Mouse (Mus musculus): ENCODE data around the gene Tmem223. TPM values are rescaled to one million over a fixed set of nuclear protein-coding genes. Genes with fewer than 3 reads are reported as not detected.

Gene Tmem223
- polyA plus RNA-seq, 1 experiment from 2014 or later: 202 TPM

DNA sequence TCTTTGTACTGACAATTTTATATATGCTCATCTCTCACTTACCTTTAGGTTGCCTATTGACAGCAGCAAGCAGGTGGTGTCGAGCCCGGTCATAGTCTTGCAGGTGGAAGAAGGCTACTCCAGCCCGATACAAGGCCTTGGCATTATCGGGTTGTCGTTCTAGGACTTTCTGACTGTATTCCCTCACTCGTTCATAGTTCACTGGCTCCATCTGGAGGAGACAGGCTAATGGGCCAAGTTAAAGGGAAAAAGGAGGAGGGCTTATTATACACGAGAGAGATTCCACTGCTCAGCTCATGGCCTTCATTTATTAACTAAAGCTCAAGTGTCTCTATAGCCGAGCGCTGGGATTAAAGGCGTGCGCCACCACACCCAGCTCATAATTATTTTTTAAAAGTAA lies 45.0 kb downstream of the Tmem223 start:
- Histone ChIP-seq H3K27ac (no peak overlapping the region), H3K4me3 (no peak overlapping the region), H3K27me3 (no peaks in the 10 kb centered on the region), H3K4me2 (replicated peaks) (no peak overlapping the region), H3K9ac (0 out of 2 replicates have a peak overlapping the region, but pooled peaks have one; percentile 10), H3K36me3 (peaks cover 42% of the 10 kb centered on the region), H3K9me3 (no peaks in the 10 kb centered on the region), H3K4me1 (peaks cover 19% of the 10 kb centered on the region)
- no peak for ATAC-seq (ENCODE audit: insufficient number of reproducible peaks, insufficient read depth, low FRiP score, low TSS enrichment)
- WGBS: 83% methylated on average over 11 of the region's 11 CpGs

DNA sequence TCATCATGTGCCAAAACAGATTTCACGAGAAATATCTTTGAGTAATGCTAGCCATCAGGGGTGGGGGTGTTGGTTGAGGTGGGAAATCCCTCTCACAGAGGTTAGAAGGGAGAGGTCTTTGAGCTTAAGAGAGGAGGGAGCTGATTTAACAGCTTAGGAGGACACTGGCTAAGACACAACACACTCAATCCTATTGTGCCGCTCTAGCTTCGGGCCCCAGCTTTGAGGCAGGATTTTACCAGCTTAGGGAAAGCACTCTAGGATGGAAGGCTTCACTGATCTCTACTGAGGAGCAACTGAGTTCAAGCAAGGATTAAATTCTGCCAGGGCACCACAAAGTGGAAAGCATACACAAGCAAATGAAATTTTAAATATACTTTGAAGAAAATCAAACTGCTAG lies 46.2 kb downstream of the Tmem223 start:
- peak overlapping the region; percentile 46 for H3K9ac ChIP-seq
- 79% methylated on average over 3 of the region's 3 CpGs for WGBS
- H3K4me1 ChIP-seq: peaks cover 22% of the 10 kb centered on the region
- H3K4me2 ChIP-seq (replicated peaks): peak overlapping the region; percentile 81
- H3K9me3 ChIP-seq: no peaks in the 10 kb centered on the region
- peak overlapping the region; percentile 3; the same call in 1 of the 2 replicates for H3K4me3 ChIP-seq
- no peaks in the 10 kb centered on the region for H3K27me3 ChIP-seq
- no peak overlapping the region for H3K27ac ChIP-seq
- ATAC-seq (ENCODE audit: insufficient number of reproducible peaks, insufficient read depth, low FRiP score, low TSS enrichment): no peak
- peaks cover 34% of the 10 kb centered on the region for H3K36me3 ChIP-seq

DNA sequence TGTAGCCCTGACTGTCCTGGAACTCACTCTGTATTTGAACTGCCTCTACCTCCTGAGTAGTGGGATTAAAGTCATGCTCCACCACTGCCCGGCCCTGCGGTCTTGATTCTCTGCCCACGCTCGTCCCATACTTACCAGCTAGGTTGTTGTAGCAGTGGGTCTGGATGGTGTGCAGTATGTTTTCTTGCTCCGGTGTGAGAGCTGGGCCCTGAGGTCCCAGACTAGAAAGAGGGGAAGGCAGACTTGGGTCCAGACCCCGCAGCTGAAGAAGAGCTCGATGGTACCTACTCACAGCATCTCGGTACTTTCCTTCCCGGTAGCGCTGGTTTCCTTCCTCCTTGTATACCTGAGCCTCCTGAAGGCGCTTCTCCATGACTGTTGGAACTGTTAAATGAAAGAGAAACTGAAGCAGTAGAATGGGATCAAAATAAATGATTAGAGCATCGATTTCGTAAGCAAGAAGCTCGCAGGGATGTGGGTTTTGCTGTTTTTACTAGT lies 47.6 kb downstream of the Tmem223 start:
- peaks cover 36% of the 10 kb centered on the region for H3K4me1 ChIP-seq
- no peak for ATAC-seq (ENCODE audit: insufficient number of reproducible peaks, insufficient read depth, low FRiP score, low TSS enrichment)

DNA sequence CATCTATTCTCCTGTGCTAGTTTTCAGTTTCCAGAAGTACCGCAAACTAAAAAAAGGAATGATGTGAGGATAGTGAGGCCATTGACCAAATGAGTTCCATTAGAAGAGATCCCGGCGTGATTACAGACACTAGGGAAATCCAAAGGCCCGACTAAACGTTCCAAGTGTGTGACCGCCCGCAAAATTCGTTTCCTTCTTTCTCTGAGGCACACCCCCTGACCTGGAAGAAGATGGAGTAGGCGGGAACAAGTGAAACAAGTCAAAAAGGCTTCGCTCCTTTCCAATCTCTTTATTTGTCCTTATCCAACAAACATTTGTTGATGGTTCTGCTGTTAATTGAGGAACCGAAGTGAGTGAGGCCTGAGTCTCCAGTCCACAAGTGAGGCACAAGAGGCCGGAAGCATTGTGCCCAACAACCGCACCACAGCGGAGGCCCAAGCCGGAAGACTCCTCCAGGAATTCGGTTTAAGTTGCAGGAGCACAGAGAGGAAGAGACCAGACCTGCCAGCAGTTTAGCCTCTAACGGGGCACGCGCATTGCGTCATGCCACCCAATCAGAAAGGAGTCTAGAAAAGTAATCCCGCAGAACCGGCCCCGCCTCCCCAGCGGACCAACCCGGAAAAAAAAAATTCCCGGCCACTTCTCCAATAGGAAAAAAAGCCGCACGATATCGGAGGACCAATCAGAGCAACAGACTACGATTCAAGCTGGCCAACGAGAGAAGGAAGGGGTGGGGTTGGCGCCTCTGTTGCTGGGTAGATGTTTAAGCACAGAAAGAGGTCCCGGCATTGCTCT lies 48.2 kb downstream of the Tmem223 start, which contains the start of gene Ttc9c:
Gene Ttc9c, minus strand, starts transcription at position 533 of the 795 bp plus-strand sequence.
- Histone ChIP-seq H3K36me3 (peaks cover 29% of the 10 kb centered on the region), H3K4me1 (peaks cover 36% of the 10 kb centered on the region)
- under 1% methylated on average over 33 of the region's 33 CpGs for WGBS

More for the DNA sequence above, 47.6 kb downstream of the Tmem223 start:
- H3K9me3 ChIP-seq: no peaks in the 10 kb centered on the region
- no peaks in the 10 kb centered on the region for H3K27me3 ChIP-seq
- peak overlapping the region; percentile 81 for H3K4me2 ChIP-seq (replicated peaks)
- peak overlapping the region; percentile 100 for H3K27ac ChIP-seq
- peaks cover 29% of the 10 kb centered on the region for H3K36me3 ChIP-seq
- H3K4me3 ChIP-seq: peak overlapping the region; percentile 76
- 30% methylated on average over 14 of the region's 14 CpGs for WGBS
- peak overlapping the region; percentile 78 for H3K9ac ChIP-seq

DNA sequence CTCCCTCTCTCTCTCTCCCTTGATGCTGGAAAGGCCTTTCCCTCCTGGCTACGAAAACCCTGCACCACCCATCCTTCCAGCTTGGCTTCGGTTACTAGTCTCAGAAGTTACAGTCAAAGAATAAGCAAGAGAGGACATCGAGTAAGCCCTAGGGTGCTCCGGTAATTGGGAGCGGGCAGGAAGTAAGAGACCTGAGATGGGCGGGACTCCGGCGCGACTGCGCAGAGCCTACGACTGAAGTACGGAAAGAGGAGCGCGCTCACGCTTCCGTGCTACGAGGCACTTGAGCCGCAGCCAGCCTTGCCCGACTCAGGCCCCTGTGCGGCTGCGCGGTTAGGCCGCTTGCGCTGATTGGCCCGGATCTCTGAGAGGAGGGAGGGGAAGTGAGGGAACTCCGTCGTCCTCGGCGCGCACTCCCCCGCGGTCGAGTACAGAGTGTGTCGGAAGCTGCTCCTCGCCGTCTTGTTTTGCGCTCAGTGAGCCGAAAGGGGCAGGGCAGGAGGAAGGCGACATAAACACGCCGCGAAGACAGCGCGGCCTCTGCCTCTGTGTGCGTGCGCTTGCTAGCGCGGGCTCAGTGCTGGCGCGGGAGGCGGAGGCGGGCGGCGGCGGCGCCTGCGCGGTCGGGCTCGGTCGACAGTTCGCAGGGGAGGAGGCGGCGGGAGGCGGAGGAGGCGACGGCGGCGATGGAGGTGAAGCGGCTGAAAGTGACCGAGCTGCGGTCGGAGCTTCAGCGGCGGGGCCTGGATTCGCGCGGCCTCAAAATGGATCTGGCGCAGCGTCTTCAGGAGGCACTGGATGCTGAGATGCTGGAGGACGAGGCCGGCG lies 49.0 kb downstream of the Tmem223 start, which contains the start of gene Hnrnpul2:
Gene Hnrnpul2, plus strand, starts transcription at position 415 of the 828 bp plus-strand sequence.
- H3K27me3 ChIP-seq: no peaks in the 10 kb centered on the region
- WGBS: 0% methylated on average over 82 of the region's 83 CpGs
- peak within 1 kb of the TSS; percentile 86 for H3K4me2 ChIP-seq (replicated peaks)
- peaks cover 31% of the 10 kb centered on the region for H3K36me3 ChIP-seq
- H3K9ac ChIP-seq: peak within 1 kb of the TSS; percentile 99
- H3K4me1 ChIP-seq: peaks cover 36% of the 10 kb centered on the region
- no peaks in the 10 kb centered on the region for H3K9me3 ChIP-seq
- H3K27ac ChIP-seq: peak within 1 kb of the TSS; percentile 100
- peak; percentile 97 for ATAC-seq (ENCODE audit: insufficient number of reproducible peaks, insufficient read depth, low FRiP score, low TSS enrichment)
- H3K4me3 ChIP-seq: peak within 1 kb of the TSS; percentile 76

More for the DNA sequence above, 48.2 kb downstream of the Tmem223 start, which contains the start of gene Ttc9c:
- peak; percentile 90 for ATAC-seq (ENCODE audit: insufficient number of reproducible peaks, insufficient read depth, low FRiP score, low TSS enrichment)
- Histone ChIP-seq H3K4me3 (peak within 1 kb of the TSS; percentile 76), H3K27me3 (no peaks in the 10 kb centered on the region), H3K27ac (peak within 1 kb of the TSS; percentile 100), H3K9ac (peak within 1 kb of the TSS; percentile 99), H3K4me2 (replicated peaks) (peak within 1 kb of the TSS; percentile 86), H3K9me3 (no peaks in the 10 kb centered on the region)

DNA sequence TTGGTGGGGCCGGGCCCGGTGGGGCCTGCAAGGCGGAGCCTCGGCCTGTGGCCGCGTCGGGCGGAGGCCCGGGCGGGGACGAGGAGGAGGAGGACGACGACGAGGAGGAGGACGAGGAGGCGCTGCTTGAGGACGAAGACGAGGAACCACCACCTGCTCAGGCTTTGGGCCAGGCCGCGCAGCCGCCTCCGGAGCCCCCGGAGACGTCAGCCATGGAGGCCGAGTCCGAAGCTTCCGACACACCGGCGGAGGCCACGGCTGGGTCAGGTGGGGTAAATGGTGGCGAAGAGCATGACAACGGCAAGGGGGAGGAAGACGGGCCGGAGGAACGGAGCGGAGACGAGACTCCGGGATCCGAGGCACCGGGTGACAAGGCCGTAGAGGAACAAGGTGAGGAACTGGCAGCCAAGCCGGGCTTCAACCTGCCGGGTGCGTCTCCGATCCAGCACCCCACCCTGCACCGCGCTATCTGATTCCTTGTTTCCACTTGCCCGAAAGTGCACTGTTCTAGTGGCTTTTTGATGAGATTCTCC lies 49.7 kb downstream of the Tmem223 start:
- H3K4me2 ChIP-seq (replicated peaks): peak overlapping the region; percentile 86
- no peaks in the 10 kb centered on the region for H3K9me3 ChIP-seq
- H3K4me3 ChIP-seq: peak overlapping the region; percentile 76
- H3K36me3 ChIP-seq: peaks cover 33% of the 10 kb centered on the region
- peak overlapping the region; percentile 99 for H3K9ac ChIP-seq
- under 1% methylated on average over 47 of the region's 48 CpGs for WGBS
- H3K27ac ChIP-seq: peak overlapping the region; percentile 100
- peaks cover 36% of the 10 kb centered on the region for H3K4me1 ChIP-seq
- ATAC-seq (ENCODE audit: insufficient number of reproducible peaks, insufficient read depth, low FRiP score, low TSS enrichment): peak; percentile 2; the same call in 1 of the 2 replicates
- H3K27me3 ChIP-seq: no peaks in the 10 kb centered on the region

DNA sequence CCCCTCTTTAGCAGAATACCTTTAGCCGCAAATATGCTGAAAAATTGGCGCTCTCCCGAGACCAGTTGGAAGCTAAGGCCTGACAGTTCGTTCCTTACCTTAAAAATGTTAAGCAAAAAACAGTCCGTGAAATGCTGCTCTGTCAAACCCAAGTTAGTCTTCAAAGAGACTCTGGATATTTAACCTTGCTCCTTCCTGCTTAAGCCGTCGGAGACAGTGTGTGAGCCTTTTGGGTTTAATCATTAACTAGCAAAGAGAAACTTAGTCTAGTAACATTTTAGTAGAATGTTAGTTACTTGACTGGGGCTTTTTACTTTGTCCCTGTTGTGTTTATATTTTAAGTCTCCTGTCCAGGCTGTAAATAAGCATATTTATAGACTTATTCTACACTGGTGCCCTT lies 50.4 kb downstream of the Tmem223 start:
- Histone ChIP-seq H3K9ac (peak overlapping the region; percentile 99), H3K9me3 (no peaks in the 10 kb centered on the region), H3K4me1 (peaks cover 36% of the 10 kb centered on the region), H3K4me3 (peak overlapping the region; percentile 76), H3K4me2 (replicated peaks) (peak overlapping the region; percentile 86), H3K36me3 (peaks cover 34% of the 10 kb centered on the region), H3K27ac (peak overlapping the region; percentile 100), H3K27me3 (no peaks in the 10 kb centered on the region)
- no peak for ATAC-seq (ENCODE audit: insufficient number of reproducible peaks, insufficient read depth, low FRiP score, low TSS enrichment)
- WGBS: 2% methylated on average over 7 of the region's 7 CpGs

Small RNAs within 50 kb of the gene (microRNA-seq; reads per million reads assigned to microRNA genes)
- gene Mir6992: not detected

Other genes with a start within 250 kb of the Tmem223 start
- gene Slc22a8, start 179.7 kb upstream of the Tmem223 start, polyA plus RNA-seq (2016; fragmentation: Nextera tagmentation; extraction: Ambion mirVana): 0.08 and 0.10 TPM in 2 replicates
- 0.87 and 1.3 TPM in 2 replicates for gene Slc22a6, start 153.0 kb upstream of the Tmem223 start, polyA plus RNA-seq (2016; fragmentation: Nextera tagmentation; extraction: Ambion mirVana)
- 0.63 and 0.69 TPM in 2 replicates for gene Chrm1, start 107.2 kb upstream of the Tmem223 start, polyA plus RNA-seq (2016; fragmentation: Nextera tagmentation; extraction: Ambion mirVana)
- gene Slc3a2, start 47.6 kb upstream of the Tmem223 start, polyA plus RNA-seq (2016; fragmentation: Nextera tagmentation; extraction: Ambion mirVana): 119 and 122 TPM in 2 replicates
- gene Wdr74, start 35.2 kb upstream of the Tmem223 start, polyA plus RNA-seq (2016; fragmentation: Nextera tagmentation; extraction: Ambion mirVana): 88.5 and 98.3 TPM in 2 replicates
- gene 1700092M07Rik, start 30.3 kb upstream of the Tmem223 start, polyA plus RNA-seq (2016; fragmentation: Nextera tagmentation; extraction: Ambion mirVana): 2.6 and 2.7 TPM in 2 replicates
- gene Stx5a, start 29.6 kb upstream of the Tmem223 start, polyA plus RNA-seq (2016; fragmentation: Nextera tagmentation; extraction: Ambion mirVana): 165 and 172 TPM in 2 replicates
- gene Nxf1, start 13.9 kb upstream of the Tmem223 start, polyA plus RNA-seq (2016; fragmentation: Nextera tagmentation; extraction: Ambion mirVana): 218 and 221 TPM in 2 replicates
- gene Tmem179b, start 3.5 kb downstream of the Tmem223 start, polyA plus RNA-seq (2016; fragmentation: Nextera tagmentation; extraction: Ambion mirVana): 48.4 and 54.1 TPM in 2 replicates
- 39.9 and 40.4 TPM in 2 replicates for gene Taf6l, start 15.4 kb downstream of the Tmem223 start, polyA plus RNA-seq (2016; fragmentation: Nextera tagmentation; extraction: Ambion mirVana)
- 166 and 170 TPM in 2 replicates for gene Polr2g, start 27.6 kb downstream of the Tmem223 start, polyA plus RNA-seq (2016; fragmentation: Nextera tagmentation; extraction: Ambion mirVana)
- 6.5 and 7.2 TPM in 2 replicates for gene Zbtb3, start 31.6 kb downstream of the Tmem223 start, polyA plus RNA-seq (2016; fragmentation: Nextera tagmentation; extraction: Ambion mirVana)
- 71.3 and 71.7 TPM in 2 replicates for gene Ttc9c, start 48.3 kb downstream of the Tmem223 start, polyA plus RNA-seq (2016; fragmentation: Nextera tagmentation; extraction: Ambion mirVana)
- 6.2 TPM in 2 replicates for gene Hnrnpul2, start 49.0 kb downstream of the Tmem223 start, polyA plus RNA-seq (2016; fragmentation: Nextera tagmentation; extraction: Ambion mirVana)
- gene AC129217.1, start 58.8 kb downstream of the Tmem223 start, polyA plus RNA-seq (2016; fragmentation: Nextera tagmentation; extraction: Ambion mirVana): not detected in 2 replicates
- 43.0 and 47.5 TPM in 2 replicates for gene Bscl2, start 66.5 kb downstream of the Tmem223 start, polyA plus RNA-seq (2016; fragmentation: Nextera tagmentation; extraction: Ambion mirVana)
- gene Gng3, start 68.2 kb downstream of the Tmem223 start, polyA plus RNA-seq (2016; fragmentation: Nextera tagmentation; extraction: Ambion mirVana): 30.5 and 38.9 TPM in 2 replicates
- 0.18 and 0.77 TPM in 2 replicates for gene Lrrn4cl, start 79.8 kb downstream of the Tmem223 start, polyA plus RNA-seq (2016; fragmentation: Nextera tagmentation; extraction: Ambion mirVana)
- gene Ubxn1, start 100.5 kb downstream of the Tmem223 start, polyA plus RNA-seq (2016; fragmentation: Nextera tagmentation; extraction: Ambion mirVana): 179 and 189 TPM in 2 replicates
- 66.0 and 67.6 TPM in 2 replicates for gene Uqcc3, start 109.9 kb downstream of the Tmem223 start, polyA plus RNA-seq (2016; fragmentation: Nextera tagmentation; extraction: Ambion mirVana)
- gene Lbhd1, start 112.7 kb downstream of the Tmem223 start, polyA plus RNA-seq (2016; fragmentation: Nextera tagmentation; extraction: Ambion mirVana): 82.3 and 88.4 TPM in 2 replicates
- not detected in 2 replicates for gene Gm49403, start 112.9 kb downstream of the Tmem223 start, polyA plus RNA-seq (2016; fragmentation: Nextera tagmentation; extraction: Ambion mirVana)
- 98.0 and 107 TPM in 2 replicates for gene 1810009A15Rik, start 117.9 kb downstream of the Tmem223 start, polyA plus RNA-seq (2016; fragmentation: Nextera tagmentation; extraction: Ambion mirVana)
- gene Gm49416, start 117.9 kb downstream of the Tmem223 start, polyA plus RNA-seq (2016; fragmentation: Nextera tagmentation; extraction: Ambion mirVana): not detected in 2 replicates
- 50.4 and 51.5 TPM in 2 replicates for gene Ints5, start 122.0 kb downstream of the Tmem223 start, polyA plus RNA-seq (2016; fragmentation: Nextera tagmentation; extraction: Ambion mirVana)
- gene Ganab, start 127.1 kb downstream of the Tmem223 start, polyA plus RNA-seq (2016; fragmentation: Nextera tagmentation; extraction: Ambion mirVana): 112 and 119 TPM in 2 replicates
- 54.6 and 58.5 TPM in 2 replicates for gene B3gat3, start 149.4 kb downstream of the Tmem223 start, polyA plus RNA-seq (2016; fragmentation: Nextera tagmentation; extraction: Ambion mirVana)
- gene Rom1, start 158.4 kb downstream of the Tmem223 start, polyA plus RNA-seq (2016; fragmentation: Nextera tagmentation; extraction: Ambion mirVana): 2.7 and 3.0 TPM in 2 replicates
- gene Eml3, start 158.6 kb downstream of the Tmem223 start, polyA plus RNA-seq (2016; fragmentation: Nextera tagmentation; extraction: Ambion mirVana): 29.0 and 29.7 TPM in 2 replicates
- gene Mta2, start 170.9 kb downstream of the Tmem223 start, polyA plus RNA-seq (2016; fragmentation: Nextera tagmentation; extraction: Ambion mirVana): 202 and 211 TPM in 2 replicates
- gene Tut1, start 182.9 kb downstream of the Tmem223 start, polyA plus RNA-seq (2016; fragmentation: Nextera tagmentation; extraction: Ambion mirVana): 35.6 and 38.1 TPM in 2 replicates
- gene Eef1g, start 196.0 kb downstream of the Tmem223 start, polyA plus RNA-seq (2016; fragmentation: Nextera tagmentation; extraction: Ambion mirVana): 471 and 477 TPM in 2 replicates
- gene Ahnak, start 218.3 kb downstream of the Tmem223 start, polyA plus RNA-seq (2016; fragmentation: Nextera tagmentation; extraction: Ambion mirVana): 24.4 and 27.7 TPM in 2 replicates